Mouse (Mus musculus) heart, adult 9 months (tissue): Measurements from ENCODE around the gene Manba.
"Not testable (repeated sequence)": the region's sequence is repeated elsewhere in the genome, so short reads cannot be mapped to it uniquely, and the experiment has no call there.

Experiments used
- DNase-seq, 2 experiments: peaks; one replicate each; pipeline ENCODE4 v3.0.0; 2022; ENCODE audit warnings: low spot score in 2 of 2

Gene Manba

DNA sequence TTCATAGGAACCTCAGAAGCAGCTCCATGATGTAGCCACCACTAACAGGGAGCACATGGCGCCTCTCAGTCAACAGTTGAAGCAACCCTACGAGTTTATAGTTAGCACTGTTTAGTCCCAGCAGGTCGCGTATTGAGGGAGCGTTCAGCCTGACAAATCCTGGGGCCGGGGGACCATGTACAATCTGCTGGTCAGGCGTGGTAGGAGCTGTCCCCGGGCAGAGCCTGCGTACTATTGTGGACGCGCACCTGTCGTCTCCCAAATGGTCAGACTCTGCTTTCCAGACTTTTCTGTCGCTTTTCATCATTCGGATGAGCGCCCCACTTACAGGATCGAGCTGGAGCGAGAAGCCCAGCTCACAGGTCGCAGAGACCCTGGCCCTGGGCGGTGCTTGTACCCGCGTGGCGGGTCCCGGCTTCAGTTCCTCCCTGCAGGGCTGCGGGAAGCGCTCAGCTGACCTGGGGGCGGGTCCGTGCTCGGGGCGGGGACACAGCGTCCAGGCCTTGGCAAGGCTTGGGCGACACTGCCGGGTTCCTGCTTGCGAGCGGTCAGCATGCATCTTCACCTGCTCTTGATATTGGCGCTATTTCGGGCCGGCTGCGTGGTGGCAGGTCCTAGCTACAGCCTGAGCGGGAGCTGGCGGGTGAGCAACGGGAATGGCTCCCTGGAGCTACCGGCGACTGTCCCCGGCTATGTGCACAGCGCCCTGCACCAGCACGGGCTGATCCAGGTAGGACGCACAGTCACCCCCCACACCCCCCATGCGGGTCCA, at the start of gene Manba:
Manba (plus strand) TSS at position 484 of the 772 bp plus-strand sequence.
- peak; percentile 75 to 77 for DNase-seq

DNA sequence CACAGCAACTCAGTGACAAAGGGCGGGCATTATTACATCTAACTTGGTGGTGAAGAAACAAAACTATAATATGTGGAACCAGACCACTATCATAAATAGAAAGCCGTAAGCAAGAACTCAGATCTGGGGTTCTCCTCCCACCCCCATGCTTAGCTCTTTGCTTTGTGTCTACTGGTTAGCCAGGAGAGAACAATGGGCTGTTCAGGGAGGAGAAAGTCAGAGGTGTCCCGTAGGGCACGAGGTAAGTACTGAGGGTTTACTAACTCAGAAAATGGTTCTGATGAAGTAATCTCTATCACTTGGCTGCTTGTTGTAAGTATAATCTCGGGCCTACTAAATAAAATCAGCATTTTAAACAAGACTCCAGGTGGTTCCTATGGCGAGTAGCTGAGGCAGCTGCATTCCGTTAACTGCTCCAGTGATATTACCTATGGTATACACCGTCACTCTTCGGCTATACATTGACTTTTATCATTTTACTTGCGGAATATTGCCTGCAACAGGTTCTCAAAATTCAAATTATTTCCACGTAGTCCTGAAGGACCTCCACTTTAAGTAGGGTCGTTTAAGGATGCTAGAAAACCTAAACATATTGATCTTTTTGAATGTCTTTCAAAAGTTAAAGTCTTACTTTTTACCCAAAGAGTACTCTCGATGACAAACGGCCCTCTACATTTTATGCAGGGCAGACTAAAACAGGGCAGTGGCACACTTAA, 48.4 kb upstream of the Manba start:
- no peak for DNase-seq

DNA sequence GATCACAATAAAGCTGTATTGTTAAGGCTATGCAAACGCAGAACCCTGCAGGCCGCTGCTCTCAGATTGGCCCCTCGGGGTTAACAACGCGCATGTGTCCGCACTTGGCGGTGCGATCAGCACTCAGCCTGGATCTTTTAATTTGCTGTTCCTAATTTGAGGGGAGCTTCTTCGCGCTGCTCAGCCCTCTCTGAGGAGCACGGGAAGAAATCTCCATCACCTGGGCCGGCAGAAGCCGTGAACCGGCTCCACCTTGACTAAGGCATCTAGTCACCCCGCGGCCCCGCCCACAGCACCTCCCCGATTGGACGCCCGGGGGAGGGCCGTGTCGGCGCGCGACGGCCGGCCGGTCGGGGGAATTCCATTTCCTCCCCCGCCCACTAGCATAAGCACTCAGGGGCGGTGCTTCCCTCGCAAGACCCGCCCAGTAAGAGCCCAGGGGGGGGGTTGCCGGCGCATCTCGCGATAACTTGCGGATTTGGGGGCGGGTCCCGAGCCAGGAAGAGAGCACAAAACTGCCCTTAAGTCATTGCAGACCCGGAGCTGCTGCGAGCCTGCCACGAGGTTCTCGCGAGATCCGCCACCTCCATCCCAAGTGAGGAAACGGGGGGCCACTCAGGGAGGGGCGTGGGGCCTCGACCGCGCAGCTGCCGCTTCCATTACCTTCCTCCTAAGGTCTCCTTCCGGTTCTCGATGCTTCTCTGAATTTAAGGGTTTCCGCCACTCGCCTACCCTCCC, 47.5 kb upstream of the Manba start, which contains the start of gene Ube2d3:
Ube2d3 (plus strand) TSS at position 392 of the 738 bp plus-strand sequence.
- peak; percentile 99 for DNase-seq

DNA sequence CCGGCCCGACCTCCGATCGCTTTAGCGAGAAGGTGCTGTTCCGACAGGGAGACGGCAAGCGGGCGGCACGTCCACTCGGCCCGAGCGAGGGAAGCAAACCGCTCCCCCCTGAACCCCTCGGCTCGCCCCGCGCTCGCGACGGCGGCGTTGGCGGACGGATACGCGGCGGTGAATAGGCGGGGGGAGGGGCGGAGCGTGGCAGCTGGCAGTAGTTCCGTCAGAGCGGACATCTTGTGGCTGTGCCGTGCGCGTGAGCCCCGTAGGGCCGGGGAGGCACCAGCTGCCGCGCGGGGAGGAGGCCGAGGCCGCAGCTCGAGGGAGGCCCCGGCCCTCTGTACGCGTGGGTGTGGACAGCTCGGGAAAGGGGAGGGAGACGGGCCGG, 46.9 kb upstream of the Manba start:
- DNase-seq, result peak; percentile 94

DNA sequence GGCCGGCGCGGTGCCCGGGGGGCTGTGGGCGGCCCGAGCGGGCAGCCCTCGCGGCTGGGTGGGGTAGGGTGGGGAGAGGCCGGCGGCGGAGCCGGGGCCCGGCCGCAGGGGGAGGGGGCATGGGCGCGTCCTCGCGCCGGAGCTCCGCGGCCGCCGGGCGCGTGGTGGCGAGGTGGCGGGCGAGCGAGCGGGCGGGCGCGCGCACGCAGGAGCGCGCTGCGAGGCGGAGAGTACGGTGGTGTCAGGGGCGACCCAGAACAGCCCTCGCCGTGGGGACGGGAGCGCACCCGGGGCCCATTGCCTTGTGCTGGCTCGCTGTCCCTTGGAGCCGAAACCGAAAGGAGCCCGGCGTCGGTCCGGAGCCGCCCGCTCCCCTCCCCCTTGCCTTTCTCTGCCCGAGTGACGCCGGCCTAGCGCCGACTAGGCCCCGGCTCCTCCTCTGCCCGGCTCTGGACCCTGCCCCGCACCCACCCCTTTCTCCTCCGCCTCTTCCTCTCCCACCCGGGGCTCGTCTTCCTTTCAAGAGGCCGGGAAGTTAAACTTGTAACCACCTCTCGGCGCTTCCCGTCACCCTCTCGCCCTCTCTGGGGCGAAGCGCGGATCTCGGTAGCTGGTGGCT, 46.4 kb upstream of the Manba start:
- DNase-seq, result peak; percentile 85 to 88

DNA sequence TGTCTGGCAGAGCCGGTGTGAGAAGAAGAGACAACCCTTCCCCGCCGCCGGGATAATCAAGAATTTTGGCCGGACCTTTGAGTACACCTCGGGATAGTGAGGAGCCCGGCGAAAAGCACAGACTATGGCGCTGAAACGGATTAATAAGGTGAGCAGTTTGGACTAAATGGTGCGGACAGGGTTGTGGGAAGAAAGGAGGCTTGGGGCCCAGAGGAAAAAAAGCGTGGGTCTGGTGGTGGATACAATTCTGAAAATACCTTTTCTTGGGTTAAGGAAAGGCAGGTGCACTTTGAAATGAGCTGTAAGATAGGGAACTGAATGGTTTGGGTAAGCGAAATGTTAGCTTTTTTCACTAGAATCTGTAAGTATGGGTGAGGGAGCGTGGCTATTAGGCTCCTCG, 45.8 kb upstream of the Manba start:
- no peak for DNase-seq

DNA sequence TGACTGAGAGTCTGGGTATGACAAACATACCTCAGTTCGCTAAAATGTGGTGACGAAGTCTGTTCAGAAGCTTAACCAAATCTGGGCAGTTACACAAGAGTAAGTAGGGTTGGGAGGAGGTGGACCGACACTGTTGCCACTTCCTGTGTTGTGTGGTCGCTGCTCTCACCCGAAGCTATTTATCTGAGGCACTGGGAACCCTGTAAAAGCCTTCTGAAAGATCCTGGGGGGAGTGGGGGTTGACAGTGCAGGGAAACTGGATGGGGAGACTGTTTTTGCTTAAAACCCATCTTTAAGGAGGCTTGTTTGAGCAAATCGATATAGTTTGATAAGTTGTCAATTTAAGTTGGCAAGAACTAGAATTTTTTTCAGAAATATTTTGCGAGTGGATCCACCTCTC, 45.2 kb upstream of the Manba start:
- DNase-seq, result peak; percentile 23 to 27

DNA sequence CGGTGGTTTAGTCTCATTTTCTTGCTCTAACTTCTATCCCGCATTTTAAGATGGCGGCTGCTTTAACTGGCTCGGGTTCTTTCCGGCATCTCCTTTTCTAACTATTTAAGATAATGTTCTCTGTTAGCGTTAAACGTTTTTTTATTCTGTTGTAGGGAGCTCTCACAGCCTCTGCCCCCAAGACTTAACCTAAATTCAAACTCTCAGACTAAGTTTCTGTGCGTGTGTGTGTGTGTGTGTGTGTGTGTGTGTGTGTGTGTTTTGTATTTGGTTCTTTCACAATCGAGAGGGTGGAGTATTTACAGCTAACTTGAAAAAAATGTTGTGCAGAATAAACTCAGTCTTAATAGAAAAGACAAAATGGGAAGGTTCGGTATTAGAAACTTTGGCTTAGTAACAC, 44.8 kb upstream of the Manba start:
- no peak for DNase-seq

DNA sequence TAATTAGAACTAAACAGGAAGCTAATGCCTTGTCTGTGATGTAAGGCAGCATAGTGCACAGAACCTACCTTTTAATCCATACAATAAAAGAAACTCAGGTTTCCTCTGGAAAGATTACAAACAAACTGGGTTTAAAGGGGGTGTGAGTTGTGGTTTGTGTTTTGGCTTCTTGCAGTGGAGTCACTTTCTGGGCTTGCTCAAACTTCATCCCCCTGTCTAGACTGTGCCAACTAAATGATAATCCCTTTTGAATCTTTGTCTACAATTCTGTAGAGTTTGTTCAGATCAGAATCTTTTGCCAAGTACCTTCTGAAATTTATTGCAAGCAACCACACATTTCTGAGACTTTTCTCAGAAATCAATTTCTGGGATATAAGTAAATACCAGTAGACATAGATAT, 40.5 kb upstream of the Manba start:
- DNase-seq, result no peak

DNA sequence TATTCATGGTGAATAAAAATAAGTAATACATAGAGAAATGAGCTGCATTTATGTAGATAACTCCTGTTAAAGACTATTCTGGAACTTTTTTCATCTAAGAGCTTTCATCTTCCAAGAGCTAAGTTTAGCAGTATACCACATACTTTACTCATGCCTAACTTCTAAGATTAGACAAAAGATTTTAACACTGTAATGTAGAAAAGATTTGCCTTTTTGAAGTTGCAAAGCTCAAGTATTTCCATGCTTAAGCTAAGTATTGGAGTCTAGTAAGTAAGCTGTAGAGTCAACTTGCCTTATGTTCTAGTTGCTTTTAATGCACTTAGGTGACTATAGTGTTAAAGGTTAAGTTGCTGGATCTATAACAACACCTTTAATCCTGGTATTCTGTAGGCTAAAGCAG, 26.4 kb upstream of the Manba start:
- no peak for DNase-seq

DNA sequence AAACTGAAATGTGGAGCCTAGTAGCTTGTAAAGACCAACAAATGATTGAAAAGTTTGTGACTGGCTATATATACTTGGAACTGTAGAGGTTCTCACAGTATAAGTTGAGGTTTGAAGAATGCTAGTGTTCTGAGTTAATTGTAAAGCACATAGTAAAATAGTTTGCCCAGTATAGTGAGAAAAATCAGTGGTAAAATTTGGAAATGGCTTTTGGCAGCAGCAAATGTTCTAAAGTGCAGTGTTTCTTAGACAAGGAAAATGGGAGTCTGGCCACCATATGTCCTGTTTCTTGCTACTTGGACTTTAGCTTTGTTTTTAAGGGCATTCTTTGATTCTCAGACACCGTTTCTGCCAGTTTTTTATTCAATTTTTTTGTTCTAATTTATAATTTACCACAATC, 17.0 kb upstream of the Manba start:
- DNase-seq, result no peak

DNA sequence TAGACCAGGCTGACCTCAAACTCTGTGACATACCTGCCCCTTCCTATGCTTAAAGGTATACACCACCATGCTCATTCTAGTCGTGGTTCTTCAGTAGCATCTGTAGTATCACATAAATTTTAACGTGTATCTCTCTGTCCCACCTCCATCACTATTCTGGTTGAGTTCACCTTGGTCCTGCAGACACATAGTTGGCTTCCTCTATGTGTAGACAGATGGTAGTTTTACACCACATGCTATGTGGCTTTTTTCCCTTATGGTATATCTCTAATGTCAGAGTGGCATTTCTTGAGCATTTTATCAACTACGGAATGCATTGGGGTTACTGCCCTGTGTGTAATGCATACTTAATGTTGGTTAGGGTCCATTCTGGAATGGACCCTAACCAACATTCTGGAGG, 16.3 kb upstream of the Manba start:
- DNase-seq, result no peak

DNA sequence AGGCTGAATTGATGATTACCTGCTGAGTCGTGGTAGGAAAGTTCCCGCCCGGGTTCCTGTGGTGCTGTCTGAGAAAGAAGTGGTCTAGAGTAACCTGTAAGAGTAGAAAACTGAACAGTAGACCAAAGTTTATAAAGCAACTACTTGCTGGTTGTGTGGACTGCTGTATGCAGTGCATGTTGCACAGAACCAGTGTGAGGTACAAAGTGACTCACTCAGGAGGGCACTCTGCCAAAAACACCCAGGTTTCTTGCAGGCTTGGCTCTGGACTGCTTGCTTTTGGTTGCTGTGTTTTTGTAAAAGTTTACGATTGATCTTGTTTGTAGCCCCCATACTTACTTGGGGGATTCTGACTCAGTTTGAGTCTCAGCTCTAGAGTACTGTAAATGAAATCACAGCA, 15.4 kb upstream of the Manba start:
- DNase-seq, result peak; percentile 15 to 60

DNA sequence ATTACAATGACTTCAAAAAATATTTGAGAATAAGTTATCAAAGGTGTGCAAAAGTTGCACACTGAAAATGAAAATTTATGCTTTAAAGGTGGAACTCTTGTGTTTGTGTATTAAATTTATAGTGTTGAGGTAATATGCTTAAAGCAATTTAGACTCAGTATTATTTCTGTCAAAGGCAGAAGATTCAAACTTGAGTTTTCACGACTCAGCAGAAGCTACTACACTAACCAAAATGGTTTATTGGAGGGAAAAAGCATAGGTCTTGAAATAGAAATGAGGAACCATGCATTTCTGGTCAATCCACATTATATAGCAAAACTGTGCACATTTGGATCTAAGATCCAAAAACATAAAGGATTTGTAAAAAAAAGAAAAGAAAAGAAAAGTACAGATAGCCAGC, 14.6 kb upstream of the Manba start:
- DNase-seq, result no peak

DNA sequence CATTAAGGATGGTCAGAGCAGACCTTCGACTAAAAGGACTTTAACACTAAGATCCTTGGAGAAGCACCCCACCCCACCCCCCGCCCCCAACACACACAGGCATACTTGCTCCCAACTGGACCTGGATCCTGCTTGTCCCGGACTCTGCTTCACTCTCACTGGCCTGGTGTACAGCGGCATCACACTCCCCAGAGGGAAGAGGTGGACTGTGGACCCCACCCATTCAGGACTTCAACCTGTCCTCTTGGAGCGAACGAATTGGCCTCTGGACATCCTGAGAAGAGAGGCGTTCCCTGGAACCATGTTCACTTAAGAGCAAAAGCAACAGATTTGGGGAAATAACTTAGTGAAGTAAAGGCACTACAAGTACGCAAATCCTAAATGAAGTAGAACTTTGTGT, 10.4 kb upstream of the Manba start:
- DNase-seq, result no peak

DNA sequence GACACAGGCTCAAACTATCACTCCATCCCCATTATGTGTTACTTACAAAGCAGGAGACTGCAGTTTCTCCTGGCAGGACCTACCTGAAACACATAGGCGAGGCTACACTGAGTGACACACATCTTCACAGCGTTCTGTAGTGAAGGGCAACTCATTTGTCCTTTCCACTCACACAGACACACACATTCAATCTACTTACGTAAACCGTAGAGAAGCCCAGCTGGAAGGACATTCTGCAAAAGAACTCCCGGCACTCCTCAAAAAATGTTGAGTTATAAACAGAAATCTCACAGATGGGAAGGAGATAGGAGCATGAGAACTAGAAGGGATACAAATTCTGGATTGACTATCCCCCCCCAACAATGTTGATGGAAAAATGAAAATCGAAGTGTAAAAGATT, 9.1 kb upstream of the Manba start:
- DNase-seq, result no peak

DNA sequence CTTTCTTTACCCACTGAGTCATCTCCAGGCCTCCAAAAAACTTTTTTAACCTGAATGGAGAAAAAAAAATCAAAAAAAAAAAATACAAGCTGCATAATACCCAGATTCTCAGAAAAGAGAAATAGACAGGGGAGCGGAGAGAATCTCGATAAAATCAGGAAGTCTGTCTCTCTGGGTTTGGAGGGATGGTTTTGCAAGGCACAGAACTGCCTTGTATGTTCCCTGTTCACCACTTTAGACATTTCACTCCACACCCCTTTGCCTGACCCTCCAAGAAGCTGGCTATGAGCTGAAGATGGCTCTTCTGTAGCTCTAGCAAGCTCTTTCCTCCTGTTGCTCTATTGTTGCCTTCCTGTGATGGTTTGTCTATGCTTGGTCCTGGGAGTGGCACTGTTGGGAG, 8.4 kb upstream of the Manba start:
- DNase-seq, result no peak

DNA sequence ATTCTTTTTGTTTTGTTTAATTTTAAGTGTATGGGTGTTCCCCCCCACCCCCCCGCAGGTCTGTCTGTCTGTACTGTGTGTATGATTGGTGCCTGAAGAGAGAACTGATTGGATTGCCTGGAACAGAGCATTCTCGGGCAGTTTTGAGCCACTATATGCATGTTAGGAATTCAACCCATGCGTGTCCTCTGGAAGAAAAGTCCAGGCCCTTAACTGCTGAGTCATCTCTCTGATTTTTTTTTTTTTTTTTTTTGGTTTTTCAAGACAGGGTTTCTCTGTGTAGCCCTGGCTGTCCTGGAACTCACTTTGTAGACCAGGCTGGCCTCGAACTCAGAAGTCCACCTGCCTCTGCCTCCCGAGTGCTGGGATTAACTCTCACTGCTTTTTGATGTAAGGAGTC, 6.3 kb upstream of the Manba start:
- DNase-seq, result not testable (repeated sequence)

DNA sequence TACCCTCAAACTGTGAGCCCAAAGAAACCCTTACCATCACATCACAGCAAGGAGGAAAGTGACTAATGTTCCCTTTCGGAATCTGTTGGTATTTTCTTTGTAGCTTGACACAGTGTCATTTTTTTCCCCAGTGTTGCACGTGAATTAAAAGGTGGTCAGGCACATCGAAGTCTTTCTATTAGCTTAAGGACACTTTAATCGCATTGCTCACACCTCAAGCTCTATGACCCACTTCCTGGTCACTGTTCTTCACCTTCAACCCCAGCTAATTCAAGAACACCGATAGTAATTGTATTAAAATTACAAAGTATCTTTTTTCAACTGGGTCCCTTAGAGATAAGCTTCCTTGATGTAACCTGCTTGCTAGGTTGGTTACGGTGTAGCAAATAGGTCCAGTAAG, 4.6 kb upstream of the Manba start:
- DNase-seq, result no peak

DNA sequence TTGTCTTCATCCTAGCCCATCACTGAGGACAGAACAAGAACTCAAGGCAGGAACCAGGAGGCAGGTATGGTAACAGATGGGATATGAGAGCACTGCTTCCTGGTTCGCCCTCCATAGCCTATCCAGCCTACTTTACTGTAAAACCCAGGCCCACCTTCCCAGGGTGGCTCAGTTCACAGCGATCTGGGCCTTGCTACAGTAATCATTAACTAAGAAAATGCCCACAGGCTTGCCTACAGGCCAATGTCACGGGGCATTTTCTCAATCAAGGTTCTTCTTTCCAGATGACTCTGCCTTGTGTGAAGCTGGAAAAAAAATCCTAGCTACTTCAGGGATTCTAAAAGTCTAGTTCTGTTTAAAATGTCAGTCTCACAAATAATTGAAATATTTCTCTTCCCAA, 3.8 kb upstream of the Manba start:
- no peak for DNase-seq

DNA sequence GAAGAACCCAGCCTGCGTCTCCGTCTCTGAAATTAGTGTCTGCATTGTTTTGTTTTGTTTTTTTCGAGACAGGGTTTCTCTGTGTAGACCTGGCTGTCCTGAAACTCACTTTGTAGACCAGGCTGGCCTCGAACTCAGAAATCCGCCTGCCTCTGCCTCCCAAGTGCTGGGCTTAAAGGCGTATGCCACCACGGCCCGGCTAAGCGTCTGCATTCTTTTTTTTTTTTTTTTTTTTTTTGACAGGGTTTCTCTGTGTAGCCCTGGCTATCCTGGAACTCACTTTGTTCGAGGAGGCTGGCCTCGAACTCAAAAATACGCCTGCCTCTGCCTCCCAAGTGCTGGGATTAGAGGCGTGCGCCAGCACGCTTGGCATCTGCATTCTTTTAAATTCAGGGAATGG, 761 bp upstream of the Manba start:
- DNase-seq, result not testable (repeated sequence)

DNA sequence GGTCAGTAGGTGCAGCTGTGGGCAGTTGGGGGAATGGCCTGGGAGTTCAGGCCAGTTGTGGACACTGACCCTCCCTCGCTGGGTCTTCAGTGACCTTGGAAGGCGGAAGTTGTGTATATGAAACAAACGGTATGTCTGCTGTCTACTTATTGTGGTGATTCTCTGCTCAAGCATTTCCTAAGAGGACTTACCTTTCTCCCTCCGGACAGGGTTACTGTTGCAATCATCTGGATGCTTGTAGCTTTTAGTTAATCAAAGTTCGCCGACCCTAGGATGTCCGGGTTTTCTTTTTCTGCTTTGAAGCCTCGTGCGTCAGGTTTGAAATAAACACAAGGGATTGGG, 460 bp downstream of the Manba start:
- no peak for DNase-seq
